Mouse (Mus musculus) liver, postnatal 0 days (tissue): ENCODE data around the gene Olfr1090. TPM values are rescaled to one million over a fixed set of nuclear protein-coding genes. Genes with fewer than 3 reads are reported as not detected.

Experiments
- ATAC-seq: fragments of 200-750 bp; cut with Nextera tagmentation; 2 replicates; pipeline ENCODE4 v1.8.0; 2017; ENCODE audit warnings: mild to moderate bottlenecking, moderate library complexity
- DNase-seq: peaks from one replicate; pipeline ENCODE4 v3.0.0-alpha.2; 2016
- H3K27ac ChIP-seq: fragments of 300-500 bp; sonication (generic); 2 replicates; pipeline ENCODE4 v1.5.1; 2014; ENCODE audit warnings: antibody characterized with exemption, moderate library complexity, mild to moderate bottlenecking, low read depth
- H3K27me3 ChIP-seq: fragments of 300-500 bp; sonication (generic); 2 replicates; pipeline ENCODE4 v1.6.1; 2014; ENCODE audit warnings: low read length, control low read depth, mixed read lengths; ENCODE audit not compliant: insufficient read depth
- H3K36me3 ChIP-seq: fragments of 300-500 bp; sonication (generic); replicated peaks from 2 replicates; pipeline ENCODE4 v1.6.1; 2014; ENCODE audit warnings: mild to moderate bottlenecking, control low read depth, low read length, moderate library complexity, mixed read lengths; ENCODE audit not compliant: insufficient read depth
- H3K4me1 ChIP-seq: fragments of 300-500 bp; sonication (generic); 2 replicates; pipeline ENCODE4 v1.6.1; 2014; ENCODE audit warnings: antibody characterized with exemption, mild to moderate bottlenecking, control low read depth; ENCODE audit not compliant: insufficient read depth
- H3K4me2 ChIP-seq: fragments of 300-500 bp; sonication (generic); 2 replicates; pipeline ENCODE4 v1.6.1; 2014; ENCODE audit warnings: low read depth, mild to moderate bottlenecking, low read length, moderate library complexity, mixed read lengths
- H3K4me3 ChIP-seq: fragments of 300-500 bp; sonication (generic); 2 replicates; pipeline ENCODE4 v1.5.1; 2014; ENCODE audit warnings: low read depth, low read length
- H3K9ac ChIP-seq: fragments of 300-500 bp; sonication (generic); replicated peaks from 2 replicates; pipeline ENCODE4 v1.6.1; 2014; ENCODE audit warnings: mild to moderate bottlenecking, moderate library complexity
- H3K9me3 ChIP-seq: fragments of 300-500 bp; sonication (generic); 2 replicates; pipeline ENCODE4 v1.6.1; 2016; ENCODE audit warnings: mild to moderate bottlenecking, control low read depth, low read length, mixed read lengths
- CTCF ChIP-seq: sonication (generic); IDR thresholded peaks from 2 replicates; pipeline ENCODE4 v1.5.1; 2016; ENCODE audit warnings: antibody characterized with exemption, low read depth
- EP300 ChIP-seq: IDR thresholded peaks from 2 replicates; pipeline ENCODE4 v1.6.1; 2016; ENCODE audit warnings: antibody characterized with exemption, low read depth, mild to moderate bottlenecking
- WGBS: fragments of 180-500 bp; shearing (Covaris S2); extraction: QIAGEN DNeasy Blood & Tissue Kit; methylation state at CpG from one replicate; pipeline ENCODE4 v1.1.7; 2014; ENCODE audit not compliant: insufficient replicate concordance; 5-methylcytosine and 5-hydroxymethylcytosine counted together
- polyA plus RNA-seq: library from polyadenylated mRNA; unstranded; fragments of >200 nt; fragmentation: Nextera tagmentation; extraction: Ambion mirVana; gene quantifications from 2 replicates; pipeline ENCODE4 v1.2.1, GENCODE M21; 2015

Olfr1090 gene
- not detected in 2 replicates for polyA plus RNA-seq

GRCm38 (mm10) chr2:86758893-86759292 lies at the start of gene Olfr1090:
TSS of gene Olfr1090 (minus strand) at chr2:86758993.
- Histone ChIP-seq H3K27me3 (no peaks in the 10 kb centered on the region), H3K27ac (no peak within 1 kb of the TSS), H3K9me3 (no peaks in the 10 kb centered on the region), H3K36me3 (no peaks in the 10 kb centered on the region), H3K4me3 (no peak within 1 kb of the TSS), H3K9ac (no peak within 1 kb of the TSS), H3K4me2 (no peak within 1 kb of the TSS), H3K4me1 (no peaks in the 10 kb centered on the region)
- DNase-seq (no peak), ATAC-seq (no peak)
- TF ChIP-seq EP300, result no peak
- TF ChIP-seq CTCF, result no peak
- WGBS, result 75% methylated on average over 1 of the region's 1 CpGs

- H3K9ac ChIP-seq, result no peak within 1 kb of the TSS
- no peak for ATAC-seq
- H3K27ac ChIP-seq, result no peak within 1 kb of the TSS
- no peaks in the 10 kb centered on the region for H3K9me3 ChIP-seq
- DNase-seq, result no peak
- TF ChIP-seq EP300 (no peak), CTCF (no peak)
- no peaks in the 10 kb centered on the region for H3K4me1 ChIP-seq
- H3K27me3 ChIP-seq, result no peaks in the 10 kb centered on the region
- H3K36me3 ChIP-seq, result no peaks in the 10 kb centered on the region
- no peak within 1 kb of the TSS for H3K4me3 ChIP-seq
- H3K4me2 ChIP-seq, result no peak within 1 kb of the TSS
- 69% methylated on average over 2 of the region's 2 CpGs for WGBS
Measured at GRCm38 (mm10) chr2:86782179-86782578, 23.4 kb upstream of the Olfr1090 start, which contains the start of gene Olfr1093. TSS of gene Olfr1093 (plus strand) at chr2:86782479.

- H3K27me3 ChIP-seq, result no peaks in the 10 kb centered on the region
- ATAC-seq (no peak), DNase-seq (no peak)
- H3K9ac ChIP-seq, result no peak overlapping the region
- TF ChIP-seq CTCF (no peak), EP300 (no peak)
- WGBS, result 94% methylated on average over 6 of the region's 6 CpGs
- H3K4me3 ChIP-seq, result no peak overlapping the region
- no peak overlapping the region for H3K27ac ChIP-seq
- H3K4me2 ChIP-seq, result no peak overlapping the region
- H3K36me3 ChIP-seq, result no peaks in the 10 kb centered on the region
- H3K4me1 ChIP-seq, result no peaks in the 10 kb centered on the region
- no peaks in the 10 kb centered on the region for H3K9me3 ChIP-seq
Measured at GRCm38 (mm10) chr2:86761050-86761449, 2.3 kb upstream of the Olfr1090 start.

GRCm38 (mm10) chr2:86733601-86734000 lies 25.2 kb downstream of the Olfr1090 start, which contains the start of gene Olfr1089:
TSS of gene Olfr1089 (minus strand) at chr2:86733701.
- Histone ChIP-seq H3K27ac (no peak within 1 kb of the TSS), H3K36me3 (no peaks in the 10 kb centered on the region), H3K27me3 (no peaks in the 10 kb centered on the region), H3K9ac (no peak within 1 kb of the TSS), H3K4me3 (no peak within 1 kb of the TSS), H3K4me1 (no peaks in the 10 kb centered on the region), H3K9me3 (no peaks in the 10 kb centered on the region; the same call in 1 of the 2 replicates), H3K4me2 (no peak within 1 kb of the TSS)
- no peak for ATAC-seq
- no peak for DNase-seq
- TF ChIP-seq EP300 (no peak), CTCF (no peak)

Other genes starting within 250 kb of the Olfr1090 start
- gene Olfr1079, start 216.5 kb downstream of the Olfr1090 start, polyA plus RNA-seq, result not detected in 2 replicates
- not detected in 2 replicates for gene Olfr1080, start 200.8 kb downstream of the Olfr1090 start, polyA plus RNA-seq
- not detected in 2 replicates for gene Olfr1082, start 160.0 kb downstream of the Olfr1090 start, polyA plus RNA-seq
- not detected in 2 replicates for gene Olfr1084, start 119.3 kb downstream of the Olfr1090 start, polyA plus RNA-seq
- not detected in 2 replicates for gene Olfr1085, start 97.0 kb downstream of the Olfr1090 start, polyA plus RNA-seq
- gene Olfr1086, start 78.9 kb downstream of the Olfr1090 start, polyA plus RNA-seq, result not detected in 2 replicates
- gene Olfr1087, start 60.6 kb downstream of the Olfr1090 start, polyA plus RNA-seq, result not detected in 2 replicates
- not detected in 2 replicates for gene Olfr1089, start 25.3 kb downstream of the Olfr1090 start, polyA plus RNA-seq
- not detected in 2 replicates for gene Olfr1093, start 23.5 kb upstream of the Olfr1090 start, polyA plus RNA-seq
- gene Olfr141, start 51.0 kb upstream of the Olfr1090 start, polyA plus RNA-seq, result not detected in 2 replicates
- not detected in 2 replicates for gene Olfr1094, start 65.7 kb upstream of the Olfr1090 start, polyA plus RNA-seq
- gene Olfr1095, start 92.7 kb upstream of the Olfr1090 start, polyA plus RNA-seq, result not detected in 2 replicates
- gene Gm13723, start 115.8 kb upstream of the Olfr1090 start, polyA plus RNA-seq, result not detected in 2 replicates
- not detected in 2 replicates for gene Olfr1097, start 133.2 kb upstream of the Olfr1090 start, polyA plus RNA-seq
- not detected in 2 replicates for gene Olfr1098, start 165.6 kb upstream of the Olfr1090 start, polyA plus RNA-seq
- gene Olfr1099, start 201.7 kb upstream of the Olfr1090 start, polyA plus RNA-seq, result not detected in 2 replicates
- gene Olfr1100, start 221.0 kb upstream of the Olfr1090 start, polyA plus RNA-seq, result not detected in 2 replicates
- not detected in 2 replicates for gene Olfr1101, start 232.2 kb upstream of the Olfr1090 start, polyA plus RNA-seq
- gene Olfr1102, start 239.4 kb upstream of the Olfr1090 start, polyA plus RNA-seq, result not detected in 2 replicates